Mouse (Mus musculus) embryo, embryonic 9.5 days (tissue): Measurements from ENCODE around the gene Anxa5.

Experiments
- DNase-seq: peaks from one replicate; pipeline ENCODE4 v3.0.0-alpha.2; 2017; ENCODE audit errors: extremely low spot score

The Anxa5 gene

DNA sequence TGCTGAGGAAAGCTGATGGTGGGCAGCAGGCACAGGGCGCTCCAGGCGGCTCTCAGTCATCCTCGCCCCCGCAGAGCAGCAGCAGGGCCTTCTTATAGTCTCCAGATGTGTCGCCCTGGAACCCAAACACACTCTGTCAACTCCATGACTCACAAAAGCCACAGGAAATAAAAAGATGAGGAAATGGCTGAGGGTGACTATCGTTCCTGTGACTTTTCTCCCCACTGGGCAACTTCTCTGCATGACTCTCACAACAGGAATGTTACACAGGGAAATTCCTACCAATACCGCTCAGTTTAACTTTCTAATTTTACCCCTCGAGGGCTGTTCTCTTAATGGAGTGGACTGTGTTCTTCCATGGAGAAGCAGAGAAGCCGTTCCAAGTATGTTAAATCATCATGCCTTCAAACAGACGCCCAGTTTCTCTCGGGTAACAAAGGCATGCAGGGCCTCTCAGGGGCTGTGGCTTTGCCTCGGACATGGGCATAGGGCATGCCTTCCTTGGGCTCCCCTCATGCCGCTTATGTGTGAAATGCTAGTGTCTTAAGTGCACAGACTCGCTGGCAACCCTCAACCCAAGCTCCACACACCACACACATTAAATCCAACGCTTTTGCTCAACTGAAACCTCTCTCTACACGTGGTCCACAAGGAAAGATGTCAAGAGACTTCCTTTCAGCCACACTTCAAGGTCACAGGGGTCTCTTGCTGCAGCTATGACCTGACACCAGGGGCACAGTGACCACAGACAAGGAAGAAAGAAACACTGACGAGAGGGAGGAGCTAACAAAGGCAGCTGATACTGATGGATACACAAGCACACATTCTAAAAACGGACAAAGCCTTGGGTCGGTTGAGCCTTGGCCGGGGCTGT, 26.2 kb downstream of the Anxa5 start:
- DNase-seq: peak; percentile 18

DNA sequence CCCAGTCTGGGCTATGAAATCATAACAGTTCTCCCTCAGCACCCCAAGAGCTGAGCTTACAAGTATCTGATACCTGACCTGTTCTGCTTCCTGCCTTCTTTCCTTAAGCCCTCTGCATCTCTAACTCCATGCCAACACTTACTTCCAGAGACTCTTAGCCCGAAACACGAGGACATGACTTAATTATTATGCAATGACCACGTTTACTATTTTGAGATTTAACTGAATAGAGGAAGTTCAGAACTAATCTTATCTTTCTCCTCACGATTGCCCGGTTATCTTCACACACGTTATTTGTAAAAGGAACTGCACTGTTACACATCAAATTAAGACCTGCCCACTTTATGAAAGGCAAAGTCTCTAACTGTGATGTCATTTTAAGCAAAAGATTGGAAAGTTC, 28.8 kb downstream of the Anxa5 start:
- DNase-seq: no peak

DNA sequence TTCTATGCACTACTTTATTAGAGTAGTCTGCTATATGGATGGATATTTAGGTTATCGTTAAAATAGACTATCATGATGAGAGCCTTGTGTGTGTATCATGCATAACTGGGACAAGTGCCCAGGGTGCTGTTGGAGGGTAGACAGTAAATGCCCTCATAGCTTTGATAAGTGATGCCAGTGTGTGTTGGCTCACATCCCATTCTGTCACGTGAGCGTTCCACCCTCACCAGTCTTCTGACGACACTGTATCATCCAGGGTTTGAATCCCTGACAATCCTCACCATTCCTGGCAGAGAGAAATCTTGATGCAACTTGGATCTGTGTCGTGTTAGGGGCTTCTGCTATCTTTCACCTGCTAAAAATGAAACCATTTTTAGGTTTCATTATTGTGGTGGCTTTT, 29.2 kb downstream of the Anxa5 start:
- no peak for DNase-seq

DNA sequence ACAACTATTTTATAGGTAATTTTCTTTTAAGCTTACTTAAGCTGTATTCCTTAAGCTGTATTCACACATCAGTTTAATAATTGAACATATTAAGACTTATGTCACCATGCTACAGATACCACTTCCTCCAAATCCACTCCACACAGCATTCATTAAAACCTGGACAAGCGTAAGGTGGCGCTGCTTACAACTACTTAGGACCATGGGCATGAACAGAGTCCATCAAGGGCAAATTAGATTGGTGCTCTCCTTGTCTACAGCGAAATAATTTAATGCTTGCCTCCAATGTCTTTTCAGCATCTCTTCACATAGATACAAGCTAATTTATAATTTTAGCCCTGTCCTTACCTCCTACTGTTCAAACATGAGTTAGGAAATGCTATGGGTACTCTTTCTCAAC, 29.7 kb downstream of the Anxa5 start:
- no peak for DNase-seq

DNA sequence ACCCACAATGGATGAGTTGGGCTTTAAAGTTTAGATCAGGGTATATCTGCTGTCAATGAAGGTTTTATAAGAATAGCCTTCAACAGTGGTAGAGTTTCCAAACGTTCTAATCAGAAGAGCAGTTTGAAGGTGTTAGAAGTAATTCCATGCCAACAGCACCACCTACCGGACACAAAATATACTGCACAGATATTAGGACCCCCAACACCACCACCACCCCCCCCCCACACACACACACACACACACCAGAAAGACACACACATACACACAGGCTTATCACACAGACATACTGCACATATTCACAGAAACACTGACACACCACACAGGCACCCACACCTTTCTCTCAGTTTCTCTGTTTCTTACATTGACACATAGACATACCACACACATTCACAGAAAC, 33.3 kb downstream of the Anxa5 start:
- DNase-seq: peak; percentile 65

DNA sequence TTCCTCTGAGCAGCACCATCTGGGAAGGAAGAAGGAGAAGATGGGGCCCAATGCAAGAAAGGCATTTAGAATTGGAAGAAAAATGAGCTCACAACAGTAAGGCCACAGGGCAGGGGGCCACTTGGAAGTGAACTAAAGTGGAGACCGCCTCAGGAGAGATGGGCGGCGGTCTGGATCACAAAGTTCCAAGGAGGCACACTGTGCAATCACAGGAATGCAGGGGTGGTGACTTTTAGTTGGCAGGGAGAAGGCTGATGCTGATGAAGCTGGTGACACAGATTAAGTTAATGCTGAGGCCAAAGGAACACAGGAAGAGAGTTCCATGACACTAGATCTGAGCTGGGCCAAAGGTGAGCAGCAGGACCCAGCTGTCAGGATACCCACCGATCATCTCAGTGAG, 35.4 kb downstream of the Anxa5 start:
- DNase-seq: no peak

DNA sequence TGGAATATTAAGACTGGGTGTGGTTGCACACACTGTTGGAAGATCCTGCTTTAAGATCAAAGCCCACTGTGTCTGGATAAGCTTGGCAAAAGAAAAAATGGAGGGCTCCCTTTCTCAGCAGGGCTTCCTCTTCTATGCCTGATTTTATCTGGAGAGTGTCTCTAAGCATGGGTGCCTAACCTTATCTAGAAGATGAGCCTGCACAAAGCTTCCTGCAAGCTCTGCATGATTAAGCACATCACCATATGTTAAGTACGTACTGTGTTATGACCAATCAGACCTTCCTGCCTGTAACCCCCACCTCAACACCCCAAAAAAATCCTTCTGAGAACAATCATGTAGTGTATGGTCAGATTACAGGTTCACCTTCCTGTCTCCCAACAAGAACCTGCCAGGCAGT, 45.3 kb downstream of the Anxa5 start:
- no peak for DNase-seq

DNA sequence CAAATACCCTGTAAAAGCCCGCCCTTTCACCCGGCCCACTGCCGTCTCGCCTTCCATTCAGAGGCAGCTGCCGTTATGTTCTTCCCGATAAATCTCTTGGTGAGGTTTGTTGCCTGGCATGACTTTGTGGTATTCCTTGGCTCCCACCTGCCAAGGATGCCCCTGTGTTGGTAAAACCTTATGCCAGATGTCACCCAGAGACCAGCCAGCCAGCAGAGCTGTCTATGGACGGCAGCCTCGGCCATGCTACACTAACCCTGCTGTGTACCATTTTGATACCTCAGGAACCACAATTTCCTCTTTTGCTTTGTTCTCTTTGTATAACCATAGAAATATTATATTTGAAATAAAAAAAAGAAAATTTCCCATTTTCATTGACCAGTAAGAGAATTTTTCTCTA, 48.3 kb downstream of the Anxa5 start:
- DNase-seq: no peak

DNA sequence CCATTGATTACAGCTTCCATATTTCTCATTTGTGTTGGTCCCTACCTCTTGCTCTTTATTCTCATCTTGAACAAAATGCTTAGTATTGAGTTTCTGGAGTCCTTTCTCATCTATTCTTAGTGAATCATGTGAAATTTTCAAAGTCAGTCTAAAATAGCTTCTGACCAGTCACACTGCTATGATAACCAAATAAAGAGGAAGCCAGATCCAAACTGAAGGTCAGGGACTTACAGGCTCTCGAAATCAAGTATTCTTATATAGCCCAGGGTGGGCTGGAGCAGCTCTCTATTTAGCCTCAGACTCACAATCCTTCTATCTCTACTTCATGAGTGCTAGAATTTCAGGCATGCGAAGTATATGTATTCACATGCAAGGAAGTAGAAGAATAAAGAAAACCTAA, 66.2 kb downstream of the Anxa5 start:
- no peak for DNase-seq

DNA sequence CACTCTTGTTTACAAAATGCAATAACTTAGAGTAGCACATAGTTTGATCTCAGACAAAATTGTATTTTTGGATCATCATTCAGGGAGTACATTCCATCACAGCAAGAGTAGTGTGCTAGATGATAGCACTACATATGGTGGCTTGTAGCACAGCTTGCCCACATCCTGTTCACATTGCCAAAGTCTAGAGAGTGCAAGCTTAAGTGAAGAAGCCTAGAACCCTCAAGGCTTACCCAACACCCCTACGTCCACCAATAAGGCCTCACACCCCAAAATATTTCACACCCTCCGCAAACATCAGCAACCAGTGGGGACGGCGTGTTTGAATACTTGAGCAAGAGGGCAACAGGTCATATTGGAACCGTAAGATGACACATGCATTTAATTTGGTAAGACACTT, 68.7 kb downstream of the Anxa5 start:
- no peak for DNase-seq

DNA sequence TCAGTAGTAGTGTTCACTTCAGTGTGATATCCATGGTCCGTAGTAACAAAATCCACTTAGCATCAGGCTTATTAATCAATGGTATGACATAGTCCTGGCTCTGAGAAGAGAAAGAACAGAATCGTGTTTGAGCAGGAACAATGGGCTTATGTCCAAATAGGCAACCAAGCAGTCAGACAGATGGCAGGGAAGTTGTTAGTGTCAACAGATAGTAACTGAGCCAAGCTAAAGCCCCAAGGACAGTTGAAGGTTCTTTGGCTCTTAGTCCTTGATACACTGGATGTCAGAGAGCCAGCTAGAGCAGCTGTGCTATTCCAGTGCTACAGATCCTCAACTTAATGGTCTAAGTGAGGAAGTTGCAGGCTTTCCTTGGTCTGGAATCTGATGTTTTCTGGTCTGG, 69.4 kb downstream of the Anxa5 start:
- no peak for DNase-seq

DNA sequence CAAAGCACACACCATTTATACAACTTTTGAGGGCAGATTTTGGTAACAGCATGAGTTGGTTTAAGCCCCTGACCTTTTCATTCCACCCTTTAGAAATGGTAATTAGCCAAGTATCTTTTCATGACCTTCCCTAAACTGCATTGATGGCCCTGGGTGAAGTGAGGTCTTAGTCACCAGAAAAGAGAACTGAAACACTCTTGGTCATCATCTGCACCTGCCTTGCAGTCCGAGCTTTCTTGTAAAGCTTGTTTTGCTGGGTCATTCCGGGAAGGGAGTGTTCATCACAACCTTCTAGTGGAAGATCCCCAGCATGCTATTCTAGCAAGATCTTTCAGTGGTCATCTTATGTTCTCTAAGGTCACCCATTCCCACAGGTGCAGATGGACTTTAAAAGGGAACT, 73.8 kb downstream of the Anxa5 start:
- DNase-seq: no peak

DNA sequence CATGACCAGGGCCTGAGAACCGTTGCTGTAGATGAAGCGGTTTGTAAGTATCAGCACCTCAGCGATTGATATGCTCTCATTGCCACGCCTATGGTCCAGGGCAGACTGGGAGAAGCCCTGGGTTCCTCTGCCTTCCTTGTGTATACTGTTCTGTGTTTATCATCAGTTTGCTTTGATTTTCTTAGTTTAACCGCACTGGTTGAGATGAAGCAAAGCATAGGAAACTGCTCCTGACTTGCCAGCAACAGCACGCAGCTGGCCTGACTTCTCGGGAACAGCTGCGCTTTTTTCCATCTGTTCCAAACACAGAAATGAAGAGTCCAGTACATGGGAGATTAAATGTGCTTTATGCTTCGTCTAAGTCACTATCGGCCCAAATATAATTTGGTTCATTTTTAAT, 75.0 kb downstream of the Anxa5 start:
- DNase-seq: no peak
